Mouse (Mus musculus) ES-E14 (cell line): ENCODE results near the gene Myt1l.

Experiments
- ZC3H11A ChIP-seq: IDR thresholded peaks from 2 replicates; pipeline ENCODE4 v1.6.1; 2012; ENCODE audit warnings: low read depth, mild to moderate bottlenecking, inconsistent platforms, low read length, borderline replicate concordance
- ZNF384 ChIP-seq: IDR thresholded peaks from 2 replicates; pipeline ENCODE4 v1.6.1; 2012; ENCODE audit warnings: low read depth, low read length, inconsistent platforms

GRCm38 (mm10) chr12:29882871-29883617, 354.9 kb downstream of the Myt1l start:
- TF ChIP-seq ZNF384 = no peak
- peak; percentile 51; the same call in 1 of the 2 replicates for TF ChIP-seq ZC3H11A
